In the genomic region with DNA sequence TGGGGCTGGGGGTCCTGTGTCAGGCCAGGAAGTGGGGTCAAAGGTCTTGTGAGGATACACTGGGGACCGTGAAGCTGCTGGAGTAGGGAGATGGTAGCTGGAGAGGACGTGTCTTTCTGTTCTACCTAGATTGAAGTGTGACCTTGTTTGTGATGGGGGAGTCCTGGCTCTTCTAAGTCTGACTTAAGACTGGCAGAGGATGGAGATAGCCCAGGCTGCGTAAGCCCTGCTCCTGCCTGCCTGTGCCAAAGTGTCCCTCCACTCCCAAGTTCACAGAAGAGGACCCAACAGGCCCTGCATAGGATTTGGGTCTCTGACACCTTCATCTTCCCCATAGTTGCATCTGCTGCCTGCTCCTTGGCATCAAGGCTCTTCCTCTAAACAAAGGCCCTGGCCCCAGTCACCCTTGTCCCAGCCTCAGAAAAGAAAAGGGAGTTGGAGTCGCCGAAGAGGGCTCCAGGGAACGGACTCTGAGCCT, we compare ENCODE assay signal across 8 mouse cellular contexts. TPM values are rescaled to one million over a fixed set of nuclear protein-coding genes. Genes with fewer than 3 reads are reported as not detected.
DNase-seq lines count a peak whose midpoint lies in the region; ATAC-seq and TF ChIP-seq lines count a peak whose summit lies in the region.

No protein-coding gene starts in this region.

- no peak for TF ChIP-seq CTCF in G1E (IDR thresholded peaks at IDR 0.05; ENCODE audit: low read depth, low read length)

- no peak for ATAC-seq in heart, embryonic 12.5 days (ENCODE audit: insufficient number of reproducible peaks, low FRiP score)
- no peak for ATAC-seq in G1E (ENCODE audit: extremely low read depth, insufficient number of reproducible peaks, low FRiP score, poor library complexity, severe bottlenecking)
- ATAC-seq in forebrain, embryonic 13.5 days, result 0 out of 2 replicates have a peak, but pooled peaks have one; percentile 0
- ATAC-seq in megakaryocyte progenitor cell, adult 5-6 weeks (replicated peaks; ENCODE audit: poor library complexity), result no peak

- H3K27ac ChIP-seq in heart, embryonic 12.5 days (ENCODE audit: poor library complexity, severe bottlenecking), result no peak overlapping the region
- H3K27ac ChIP-seq in forebrain, embryonic 13.5 days, result peak overlapping the region; percentile 79
- H3K27ac ChIP-seq in midbrain, embryonic 10.5 days (replicated peaks), result peak overlapping the region; percentile 85

- 16% methylated on average over 6 of the region's 6 CpGs for WGBS in heart, embryonic 12.5 days
- WGBS in forebrain, embryonic 13.5 days, result 14% methylated on average over 6 of the region's 6 CpGs
- WGBS in midbrain, embryonic 10.5 days, result 9% methylated on average over 6 of the region's 6 CpGs

- H3K4me1 ChIP-seq in heart, embryonic 12.5 days (replicated peaks), result peaks cover 56% of the 10 kb centered on the region
- H3K4me1 ChIP-seq in G1E (ENCODE audit: insufficient read depth, low read depth, low read length), result peaks cover 52% of the 10 kb centered on the region
- H3K4me1 ChIP-seq in forebrain, embryonic 13.5 days, result peaks cover 49% of the 10 kb centered on the region
- H3K4me1 ChIP-seq in midbrain, embryonic 10.5 days, result peaks cover 54% of the 10 kb centered on the region

- H3K9ac ChIP-seq in heart, embryonic 12.5 days, result peak overlapping the region; percentile 68
- H3K9ac ChIP-seq in forebrain, embryonic 13.5 days, result peak overlapping the region; percentile 63

- intact Hi-C loops in heart, postnatal 10 days (cut with DNase I), result no loop called here

- peak overlapping the region; percentile 70 for H3K4me2 ChIP-seq in heart, embryonic 12.5 days
- peak overlapping the region; percentile 86 for H3K4me2 ChIP-seq in forebrain, embryonic 13.5 days

- H3K36me3 ChIP-seq in heart, embryonic 12.5 days, result peaks cover 26% of the 10 kb centered on the region
- H3K36me3 ChIP-seq in G1E (replicated peaks), result peaks cover 3% of the 10 kb centered on the region
- H3K36me3 ChIP-seq in forebrain, embryonic 13.5 days (ENCODE audit: poor library complexity, severe bottlenecking), result peaks cover 33% of the 10 kb centered on the region
- H3K36me3 ChIP-seq in midbrain, embryonic 10.5 days, result peaks cover 34% of the 10 kb centered on the region

- no peak for DNase-seq in heart, postnatal 10 days
- no peak for DNase-seq in G1E (ENCODE audit: low spot score)
- DNase-seq in midbrain, embryonic 10.5 days (ENCODE audit: low spot score), result peak; percentile 45
- DNase-seq in frontal cortex, postnatal 36 days (ENCODE audit: low spot score in 2 of 2), result no peak
- DNase-seq in ovary, postnatal 36 days (ENCODE audit: low spot score), result no peak

- peak overlapping the region; percentile 57 for H3K4me3 ChIP-seq in heart, embryonic 12.5 days
- peak overlapping the region; percentile 65; the same call in 1 of the 2 replicates for H3K4me3 ChIP-seq in G1E (ENCODE audit: low read depth, low read length)
- H3K4me3 ChIP-seq in forebrain, embryonic 13.5 days, result peak overlapping the region; percentile 48
- H3K4me3 ChIP-seq in midbrain, embryonic 10.5 days, result peak overlapping the region; percentile 55

- H3K27me3 ChIP-seq in heart, embryonic 12.5 days (replicated peaks), result peaks cover 56% of the 10 kb centered on the region
- peaks cover 58% of the 10 kb centered on the region for H3K27me3 ChIP-seq in G1E (ENCODE audit: insufficient read depth, low read length)
- no peaks in the 10 kb centered on the region for H3K27me3 ChIP-seq in forebrain, embryonic 13.5 days
- peaks cover 78% of the 10 kb centered on the region for H3K27me3 ChIP-seq in midbrain, embryonic 10.5 days (ENCODE audit: low read depth, poor library complexity, severe bottlenecking)

- no peaks in the 10 kb centered on the region for H3K9me3 ChIP-seq in heart, embryonic 12.5 days (replicated peaks)
- no peaks in the 10 kb centered on the region for H3K9me3 ChIP-seq in G1E (replicated peaks)
- no peaks in the 10 kb centered on the region for H3K9me3 ChIP-seq in forebrain, embryonic 13.5 days (replicated peaks)
- H3K9me3 ChIP-seq in midbrain, embryonic 10.5 days (replicated peaks), result no peaks in the 10 kb centered on the region

RNA-seq across cellular contexts. Expression of a gene that starts 7.4 kb away (rescaled TPM):
- 4.7 TPM in 2 replicates for polyA plus RNA-seq in heart, embryonic 12.5 days (2016; fragmentation: Nextera tagmentation; extraction: Ambion mirVana)
- total RNA-seq in heart, postnatal 10 days (2021), result 10 to 100 TPM in 1 of 2 experiments, 1 to 10 TPM in 1; 9.6 to 12.2 TPM
- total RNA-seq in G1E (2014; fragmentation: Nextera tagmentation), result 2.5 and 3.3 TPM in 2 replicates
- 0.66 and 2.2 TPM in 2 replicates for total RNA-seq in G1E (2017)
- 7.0 and 7.4 TPM in 2 replicates for polyA plus RNA-seq in G1E (2012)
- 13.2 and 14.7 TPM in 2 replicates for polyA plus RNA-seq in forebrain, embryonic 13.5 days (2015; fragmentation: Nextera tagmentation; extraction: Ambion mirVana)
- 7.8 and 11.4 TPM in 2 replicates for polyA plus RNA-seq in midbrain, embryonic 10.5 days (2016; fragmentation: Nextera tagmentation; extraction: Ambion mirVana)
- 0.10 TPM in 1 of 2 replicates, not detected in the other for total RNA-seq in megakaryocyte progenitor cell, adult 5-6 weeks (2015)
- not detected in 2 replicates for total RNA-seq in megakaryocyte progenitor cell, adult 5-6 weeks (2017)

RNA-seq across cellular contexts. Expression of a gene that starts 25.6 kb away (rescaled TPM):
- polyA plus RNA-seq in heart, embryonic 12.5 days (2016; fragmentation: Nextera tagmentation; extraction: Ambion mirVana), result 69.8 and 78.4 TPM in 2 replicates
- 10 to 100 TPM; 51.6 to 57.8 TPM for total RNA-seq in heart, postnatal 10 days (2021)
- total RNA-seq in G1E (2014; fragmentation: Nextera tagmentation) (41.1 and 44.1 TPM in 2 replicates), G1E (2017) (20.1 and 21.6 TPM in 2 replicates)
- polyA plus RNA-seq in G1E (2012), result 16.2 and 25.9 TPM in 2 replicates
- 179 and 204 TPM in 2 replicates for polyA plus RNA-seq in forebrain, embryonic 13.5 days (2015; fragmentation: Nextera tagmentation; extraction: Ambion mirVana)
- 115 and 146 TPM in 2 replicates for polyA plus RNA-seq in midbrain, embryonic 10.5 days (2016; fragmentation: Nextera tagmentation; extraction: Ambion mirVana)
- 17.9 and 21.5 TPM in 2 replicates for total RNA-seq in megakaryocyte progenitor cell, adult 5-6 weeks (2015)
- total RNA-seq in megakaryocyte progenitor cell, adult 5-6 weeks (2017), result 35.9 and 36.2 TPM in 2 replicates

RNA-seq across cellular contexts. Expression of a gene that starts 58.4 kb away (rescaled TPM):
- polyA plus RNA-seq in heart, embryonic 12.5 days (2016; fragmentation: Nextera tagmentation; extraction: Ambion mirVana), result 11.2 and 11.6 TPM in 2 replicates
- 10 to 100 TPM; 23.5 to 25.0 TPM for total RNA-seq in heart, postnatal 10 days (2021)
- total RNA-seq in G1E (2014; fragmentation: Nextera tagmentation) (11.1 and 15.2 TPM in 2 replicates), G1E (2017) (8.4 and 11.3 TPM in 2 replicates)
- 2.0 and 2.6 TPM in 2 replicates for polyA plus RNA-seq in G1E (2012)
- polyA plus RNA-seq in forebrain, embryonic 13.5 days (2015; fragmentation: Nextera tagmentation; extraction: Ambion mirVana), result 14.0 and 15.5 TPM in 2 replicates
- polyA plus RNA-seq in midbrain, embryonic 10.5 days (2016; fragmentation: Nextera tagmentation; extraction: Ambion mirVana), result 11.2 and 11.4 TPM in 2 replicates
- 4.5 and 4.6 TPM in 2 replicates for total RNA-seq in megakaryocyte progenitor cell, adult 5-6 weeks (2015)
- total RNA-seq in megakaryocyte progenitor cell, adult 5-6 weeks (2017), result 8.3 and 11.3 TPM in 2 replicates
